Mouse (Mus musculus) B cell, adult 2 months (primary cell): ENCODE data around the gene Srgap3.
A peak's percentile ranks its signal among the peaks of the same experiment; 100 is the strongest.

ENCODE experiments used
- DNase-seq, 2 experiments: peaks; one replicate each; pipeline ENCODE4 v3.0.0; 2022

Gene Srgap3

GRCm38 (mm10) chr6:112946895-112947436, at the start of gene Srgap3:
Srgap3 (minus strand) TSS chr6:112947266.
- peak; percentile 41 to 45 for DNase-seq

GRCm38 (mm10) chr6:112995708-112996107, 48.6 kb upstream of the Srgap3 start:
- no peak for DNase-seq

- DNase-seq = no peak
Measured at GRCm38 (mm10) chr6:112990119-112990518, 43.1 kb upstream of the Srgap3 start.

- no peak for DNase-seq
Measured at GRCm38 (mm10) chr6:112985362-112986314, 38.6 kb upstream of the Srgap3 start.

GRCm38 (mm10) chr6:112982241-112982640, 35.2 kb upstream of the Srgap3 start:
- no peak for DNase-seq

- DNase-seq = no peak
Measured at GRCm38 (mm10) chr6:112978947-112979346, 31.9 kb upstream of the Srgap3 start.

GRCm38 (mm10) chr6:112977246-112977645, 30.2 kb upstream of the Srgap3 start:
- DNase-seq = no peak

GRCm38 (mm10) chr6:112976541-112976940, 29.5 kb upstream of the Srgap3 start:
- no peak for DNase-seq

GRCm38 (mm10) chr6:112976136-112976535, 29.1 kb upstream of the Srgap3 start:
- DNase-seq = no peak

- no peak for DNase-seq
Measured at GRCm38 (mm10) chr6:112973786-112974720, 27.0 kb upstream of the Srgap3 start.

- DNase-seq = no peak
Measured at GRCm38 (mm10) chr6:112972858-112973631, 26.0 kb upstream of the Srgap3 start.

GRCm38 (mm10) chr6:112972127-112972526, 25.1 kb upstream of the Srgap3 start:
- DNase-seq = no peak

- no peak for DNase-seq
Measured at GRCm38 (mm10) chr6:112971116-112971768, 24.2 kb upstream of the Srgap3 start.

GRCm38 (mm10) chr6:112967359-112967758, 20.3 kb upstream of the Srgap3 start:
- DNase-seq = no peak

GRCm38 (mm10) chr6:112958360-112958759, 11.3 kb upstream of the Srgap3 start:
- no peak for DNase-seq

- no peak for DNase-seq
Measured at GRCm38 (mm10) chr6:112957583-112958280, 10.7 kb upstream of the Srgap3 start.

GRCm38 (mm10) chr6:112955773-112956172, 8.7 kb upstream of the Srgap3 start:
- no peak for DNase-seq

GRCm38 (mm10) chr6:112953905-112954304, 6.8 kb upstream of the Srgap3 start:
- DNase-seq = no peak

- DNase-seq = peak; percentile 16 to 38
Measured at GRCm38 (mm10) chr6:112951254-112951653, 4.2 kb upstream of the Srgap3 start.

- DNase-seq = no peak
Measured at GRCm38 (mm10) chr6:112950205-112951110, 3.4 kb upstream of the Srgap3 start.
